Mouse (Mus musculus): ENCODE results near the gene Ephb4. TPM values are rescaled to one million over a fixed set of nuclear protein-coding genes. Genes with fewer than 3 reads are reported as not detected.
A peak's percentile ranks its signal among the peaks of the same experiment; 100 is the strongest.

Gene Ephb4
- 53.7 and 55.3 TPM in 2 replicates for polyA plus RNA-seq (2015; fragmentation: Nextera tagmentation; extraction: Ambion mirVana)

GRCm38 (mm10) chr5:137349384-137350204 lies at the start of gene Ephb4:
TSS of gene Ephb4 (plus strand) at chr5:137350109.
- H3K36me3 ChIP-seq (ENCODE audit: insufficient read depth, low read length): peaks cover 11% of the 10 kb centered on the region
- peak within 1 kb of the TSS; percentile 95 for H3K4me3 ChIP-seq (ENCODE audit: low read length)
- H3K9me3 ChIP-seq (ENCODE audit: low read length): no peaks in the 10 kb centered on the region
- H3K4me2 ChIP-seq (replicated peaks; ENCODE audit: low read depth, low read length): peak within 1 kb of the TSS; percentile 93
- H3K9ac ChIP-seq (replicated peaks; ENCODE audit: low read length): peak within 1 kb of the TSS; percentile 97
- peak within 1 kb of the TSS; percentile 98 for H3K27ac ChIP-seq (ENCODE audit: low read length)
- H3K27me3 ChIP-seq (ENCODE audit: insufficient read depth, low read length): no peaks in the 10 kb centered on the region
- peak; percentile 95 for ATAC-seq (ENCODE audit: low FRiP score, low TSS enrichment)
- H3K4me1 ChIP-seq (ENCODE audit: insufficient read depth, low read length): peaks cover 61% of the 10 kb centered on the region
- under 1% methylated on average over 29 of the region's 32 CpGs for WGBS

- Histone ChIP-seq H3K27ac (ENCODE audit: low read length) (no peak overlapping the region), H3K4me1 (ENCODE audit: insufficient read depth, low read length) (peaks cover 24% of the 10 kb centered on the region), H3K27me3 (ENCODE audit: insufficient read depth, low read length) (no peaks in the 10 kb centered on the region), H3K9ac (replicated peaks; ENCODE audit: low read length) (no peak overlapping the region), H3K36me3 (ENCODE audit: insufficient read depth, low read length) (peaks cover 78% of the 10 kb centered on the region), H3K4me2 (replicated peaks; ENCODE audit: low read depth, low read length) (no peak overlapping the region), H3K9me3 (ENCODE audit: low read length) (no peaks in the 10 kb centered on the region), H3K4me3 (ENCODE audit: low read length) (no peak overlapping the region)
- 86% methylated on average over 21 of the region's 21 CpGs for WGBS
- ATAC-seq (ENCODE audit: low FRiP score, low TSS enrichment): 0 out of 2 replicates have a peak, but pooled peaks have one; percentile 37
These were observed 48.7 kb upstream of the Ephb4 start for GRCm38 (mm10) chr5:137301253-137301652.

GRCm38 (mm10) chr5:137303609-137304008 lies 46.3 kb upstream of the Ephb4 start:
- no peaks in the 10 kb centered on the region for H3K9me3 ChIP-seq (ENCODE audit: low read length)
- peaks cover 32% of the 10 kb centered on the region for H3K4me1 ChIP-seq (ENCODE audit: insufficient read depth, low read length)
- H3K36me3 ChIP-seq (ENCODE audit: insufficient read depth, low read length): peaks cover 58% of the 10 kb centered on the region
- H3K4me2 ChIP-seq (replicated peaks; ENCODE audit: low read depth, low read length): no peak overlapping the region
- 95% methylated on average over 4 of the region's 4 CpGs for WGBS
- H3K9ac ChIP-seq (replicated peaks; ENCODE audit: low read length): peak overlapping the region; percentile 36; the same call in 1 of the 2 replicates
- H3K27me3 ChIP-seq (ENCODE audit: insufficient read depth, low read length): no peaks in the 10 kb centered on the region
- ATAC-seq (ENCODE audit: low FRiP score, low TSS enrichment): no peak
- H3K4me3 ChIP-seq (ENCODE audit: low read length): no peak overlapping the region
- no peak overlapping the region for H3K27ac ChIP-seq (ENCODE audit: low read length)

- peak overlapping the region; percentile 94; the same call in 1 of the 2 replicates for H3K4me3 ChIP-seq (ENCODE audit: low read length)
- 81% methylated on average over 3 of the region's 3 CpGs for WGBS
- no peak overlapping the region for H3K4me2 ChIP-seq (replicated peaks; ENCODE audit: low read depth, low read length)
These were observed 45.7 kb upstream of the Ephb4 start for GRCm38 (mm10) chr5:137304165-137304564.

GRCm38 (mm10) chr5:137304816-137305215 lies 45.1 kb upstream of the Ephb4 start:
- H3K9me3 ChIP-seq (ENCODE audit: low read length): no peaks in the 10 kb centered on the region
- no peaks in the 10 kb centered on the region for H3K27me3 ChIP-seq (ENCODE audit: insufficient read depth, low read length)
- H3K36me3 ChIP-seq (ENCODE audit: insufficient read depth, low read length): peaks cover 58% of the 10 kb centered on the region
- peak overlapping the region; percentile 94 for H3K4me3 ChIP-seq (ENCODE audit: low read length)
- H3K4me2 ChIP-seq (replicated peaks; ENCODE audit: low read depth, low read length): peak overlapping the region; percentile 67
- 28% methylated on average over 4 of the region's 4 CpGs for WGBS
- ATAC-seq (ENCODE audit: low FRiP score, low TSS enrichment): no peak
- H3K4me1 ChIP-seq (ENCODE audit: insufficient read depth, low read length): peaks cover 32% of the 10 kb centered on the region
- peak overlapping the region; percentile 99 for H3K9ac ChIP-seq (replicated peaks; ENCODE audit: low read length)
- H3K27ac ChIP-seq (ENCODE audit: low read length): no peak overlapping the region

More at GRCm38 (mm10) chr5:137304165-137304564, 45.7 kb upstream of the Ephb4 start:
- H3K9ac ChIP-seq (replicated peaks; ENCODE audit: low read length): peak overlapping the region; percentile 99; the same call in 1 of the 2 replicates
- H3K36me3 ChIP-seq (ENCODE audit: insufficient read depth, low read length): peaks cover 58% of the 10 kb centered on the region
- peaks cover 32% of the 10 kb centered on the region for H3K4me1 ChIP-seq (ENCODE audit: insufficient read depth, low read length)
- no peaks in the 10 kb centered on the region for H3K9me3 ChIP-seq (ENCODE audit: low read length)
- ATAC-seq (ENCODE audit: low FRiP score, low TSS enrichment): no peak
- no peak overlapping the region for H3K27ac ChIP-seq (ENCODE audit: low read length)
- H3K27me3 ChIP-seq (ENCODE audit: insufficient read depth, low read length): no peaks in the 10 kb centered on the region

DNA sequence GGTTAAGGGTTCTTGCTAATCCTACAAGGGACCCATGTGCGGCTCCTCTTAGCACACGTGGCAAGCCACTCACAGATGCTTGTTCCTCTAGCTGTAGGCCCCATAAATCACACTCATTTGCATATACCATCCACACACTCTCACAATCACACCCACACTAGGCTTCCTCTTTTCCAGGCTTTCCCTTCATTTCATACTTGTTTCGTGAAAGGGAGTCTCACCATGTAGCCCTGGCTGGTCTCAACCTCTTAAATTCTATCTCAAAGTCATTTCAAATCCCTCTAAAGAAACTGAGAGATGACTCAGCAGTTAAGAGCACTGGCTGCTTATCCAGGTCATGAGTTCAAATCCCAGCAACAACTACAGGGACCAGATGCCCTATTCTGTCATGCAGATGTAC lies 44.1 kb upstream of the Ephb4 start:
- peaks cover 58% of the 10 kb centered on the region for H3K36me3 ChIP-seq (ENCODE audit: insufficient read depth, low read length)
- H3K9me3 ChIP-seq (ENCODE audit: low read length): no peaks in the 10 kb centered on the region
- H3K4me1 ChIP-seq (ENCODE audit: insufficient read depth, low read length): peaks cover 32% of the 10 kb centered on the region
- no peak overlapping the region for H3K27ac ChIP-seq (ENCODE audit: low read length)
- peak overlapping the region; percentile 94 for H3K4me3 ChIP-seq (ENCODE audit: low read length)
- peak overlapping the region; percentile 67 for H3K4me2 ChIP-seq (replicated peaks; ENCODE audit: low read depth, low read length)
- H3K9ac ChIP-seq (replicated peaks; ENCODE audit: low read length): peak overlapping the region; percentile 99; the same call in 1 of the 2 replicates
- WGBS: 41% methylated on average over 3 of the region's 3 CpGs
- no peak for ATAC-seq (ENCODE audit: low FRiP score, low TSS enrichment)
- no peaks in the 10 kb centered on the region for H3K27me3 ChIP-seq (ENCODE audit: insufficient read depth, low read length)

DNA sequence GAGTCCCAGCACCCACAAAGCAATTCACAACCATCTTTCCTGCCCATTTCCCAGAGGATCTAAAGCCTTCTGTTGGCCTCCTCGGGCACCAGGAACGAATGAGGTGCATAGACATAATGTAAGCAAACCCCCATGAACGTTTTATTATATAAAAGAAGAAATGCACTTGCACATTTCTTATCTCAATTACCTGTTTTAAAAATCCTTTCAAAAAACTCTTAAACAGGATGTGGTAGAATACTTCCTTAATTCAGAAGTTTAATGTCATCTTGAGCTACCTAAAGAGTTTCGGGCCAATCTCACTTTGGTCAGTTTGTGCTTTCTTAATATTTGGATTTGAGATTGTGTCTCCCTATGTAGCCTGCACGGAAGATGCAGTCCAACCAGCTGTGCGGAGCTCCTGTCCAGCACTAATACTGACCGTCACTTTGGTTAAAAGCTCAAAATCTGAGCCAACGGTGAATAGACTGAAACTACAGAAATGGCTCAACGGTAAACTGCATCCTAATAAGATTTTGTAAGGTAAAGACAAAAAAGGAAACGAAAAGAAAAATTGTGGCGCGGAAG lies 43.4 kb upstream of the Ephb4 start:
- H3K4me3 ChIP-seq (ENCODE audit: low read length): peak overlapping the region; percentile 94
- no peaks in the 10 kb centered on the region for H3K27me3 ChIP-seq (ENCODE audit: insufficient read depth, low read length)
- peaks cover 57% of the 10 kb centered on the region for H3K36me3 ChIP-seq (ENCODE audit: insufficient read depth, low read length)
- H3K4me1 ChIP-seq (ENCODE audit: insufficient read depth, low read length): peaks cover 32% of the 10 kb centered on the region
- ATAC-seq (ENCODE audit: low FRiP score, low TSS enrichment): no peak
- peak overlapping the region; percentile 97; the same call in 1 of the 2 replicates for H3K27ac ChIP-seq (ENCODE audit: low read length)
- H3K9ac ChIP-seq (replicated peaks; ENCODE audit: low read length): peak overlapping the region; percentile 99
- WGBS: 15% methylated on average over 12 of the region's 12 CpGs
- peak overlapping the region; percentile 67 for H3K4me2 ChIP-seq (replicated peaks; ENCODE audit: low read depth, low read length)
- H3K9me3 ChIP-seq (ENCODE audit: low read length): no peaks in the 10 kb centered on the region

GRCm38 (mm10) chr5:137307071-137307912 lies 42.6 kb upstream of the Ephb4 start, which contains the start of gene Srrt:
TSS of gene Srrt (minus strand) at chr5:137307674.
- Histone ChIP-seq H3K4me1 (ENCODE audit: insufficient read depth, low read length) (peaks cover 35% of the 10 kb centered on the region), H3K27me3 (ENCODE audit: insufficient read depth, low read length) (no peaks in the 10 kb centered on the region), H3K9me3 (ENCODE audit: low read length) (no peaks in the 10 kb centered on the region), H3K4me3 (ENCODE audit: low read length) (peak within 1 kb of the TSS; percentile 94), H3K4me2 (replicated peaks; ENCODE audit: low read depth, low read length) (peak within 1 kb of the TSS; percentile 67), H3K36me3 (ENCODE audit: insufficient read depth, low read length) (peaks cover 54% of the 10 kb centered on the region), H3K27ac (ENCODE audit: low read length) (peak within 1 kb of the TSS; percentile 97), H3K9ac (replicated peaks; ENCODE audit: low read length) (peak within 1 kb of the TSS; percentile 99)
- peak; percentile 88 for ATAC-seq (ENCODE audit: low FRiP score, low TSS enrichment)
- under 1% methylated on average over 61 of the region's 72 CpGs for whole genome bisulfite sequencing

- no peak for ATAC-seq (ENCODE audit: low FRiP score, low TSS enrichment)
- Histone ChIP-seq H3K27ac (ENCODE audit: low read length) (peak overlapping the region; percentile 97), H3K9me3 (ENCODE audit: low read length) (no peaks in the 10 kb centered on the region), H3K9ac (replicated peaks; ENCODE audit: low read length) (peak overlapping the region; percentile 99), H3K27me3 (ENCODE audit: insufficient read depth, low read length) (no peaks in the 10 kb centered on the region), H3K4me3 (ENCODE audit: low read length) (peak overlapping the region; percentile 94), H3K4me1 (ENCODE audit: insufficient read depth, low read length) (peaks cover 44% of the 10 kb centered on the region), H3K4me2 (replicated peaks; ENCODE audit: low read depth, low read length) (peak overlapping the region; percentile 51), H3K36me3 (ENCODE audit: insufficient read depth, low read length) (peaks cover 44% of the 10 kb centered on the region)
- 95% methylated on average over 4 of the region's 4 CpGs for WGBS
These were observed 41.6 kb upstream of the Ephb4 start for GRCm38 (mm10) chr5:137308356-137308755.

Data from kidney, embryonic 16.5 days (tissue).